Mouse (Mus musculus) limb, embryonic 11.5 days (tissue): Measurements from ENCODE around the gene Pde10a. TPM values are rescaled to one million over a fixed set of nuclear protein-coding genes. Genes with fewer than 3 reads are reported as not detected.

Source experiments
- ATAC-seq: fragments of 200-750 bp; cut with Nextera tagmentation; 2 replicates; pipeline ENCODE4 v1.8.0; 2017; ENCODE audit warnings: low read depth; ENCODE audit not compliant: insufficient number of reproducible peaks, low FRiP score, low TSS enrichment
- DNase-seq: peaks from one replicate; pipeline ENCODE4 v3.0.0-alpha.2; 2015; ENCODE audit warnings: low spot score
- H3K27ac ChIP-seq: fragments of 300-500 bp; sonication (generic); replicated peaks from 2 replicates; pipeline ENCODE4 v1.5.1; 2014; ENCODE audit warnings: low read depth, mild to moderate bottlenecking, low read length
- H3K27me3 ChIP-seq: fragments of 300-500 bp; sonication (generic); 2 replicates; pipeline ENCODE4 v1.6.1; 2014; ENCODE audit warnings: mild to moderate bottlenecking, low read length, mixed read lengths; ENCODE audit not compliant: control insufficient read depth, insufficient read depth
- H3K36me3 ChIP-seq: fragments of 300-500 bp; sonication (generic); 2 replicates; pipeline ENCODE4 v1.6.1; 2014; ENCODE audit warnings: mild to moderate bottlenecking, low read length, moderate library complexity, mixed read lengths; ENCODE audit not compliant: control insufficient read depth, insufficient read depth
- H3K4me1 ChIP-seq: fragments of 300-500 bp; sonication (generic); 2 replicates; pipeline ENCODE4 v1.6.1; 2014; ENCODE audit warnings: low read length, mixed read lengths; ENCODE audit not compliant: control insufficient read depth, insufficient read depth
- H3K4me2 ChIP-seq: fragments of 300-500 bp; sonication (generic); 2 replicates; pipeline ENCODE4 v1.6.1; 2014; ENCODE audit warnings: low read depth, mild to moderate bottlenecking, moderate library complexity; ENCODE audit not compliant: severe bottlenecking
- H3K4me3 ChIP-seq: fragments of 300-500 bp; sonication (generic); 2 replicates; pipeline ENCODE4 v1.5.1; 2014; ENCODE audit warnings: low read depth, low read length
- H3K9ac ChIP-seq: fragments of 300-500 bp; sonication (generic); 2 replicates; pipeline ENCODE4 v1.6.1; 2014; ENCODE audit warnings: mild to moderate bottlenecking, low read length
- H3K9me3 ChIP-seq: fragments of 300-500 bp; sonication (generic); 2 replicates; pipeline ENCODE4 v1.6.1; 2016; ENCODE audit warnings: low read length; ENCODE audit not compliant: control insufficient read depth
- WGBS: fragments of 180-500 bp; shearing (Covaris S2); extraction: QIAGEN DNeasy Blood & Tissue Kit; methylation state at CpG from one replicate; pipeline ENCODE4 v1.1.7; 2014; 5-methylcytosine and 5-hydroxymethylcytosine counted together
- polyA plus RNA-seq: library from polyadenylated mRNA; unstranded; fragments of >200 nt; fragmentation: Nextera tagmentation; extraction: Ambion mirVana; gene quantifications from 2 replicates; pipeline ENCODE4 v1.2.1, GENCODE M21; 2014

Pde10a gene
- polyA plus RNA-seq, 1 experiment from 2014 or later = 0.77 TPM

- WGBS = 83% methylated on average over 6 of the region's 6 CpGs
- H3K36me3 ChIP-seq = no peaks in the 10 kb centered on the region
- no peak overlapping the region for H3K4me3 ChIP-seq
- no peak for ATAC-seq
- H3K9me3 ChIP-seq = no peaks in the 10 kb centered on the region
- H3K4me2 ChIP-seq = no peak overlapping the region
- H3K27ac ChIP-seq = no peak overlapping the region
- no peaks in the 10 kb centered on the region for H3K4me1 ChIP-seq
- DNase-seq = no peak
- no peaks in the 10 kb centered on the region for H3K27me3 ChIP-seq
- H3K9ac ChIP-seq = no peak overlapping the region
These were observed 284.6 kb downstream of the Pde10a start for GRCm38 (mm10) chr17:8809771-8810170.

GRCm38 (mm10) chr17:8810201-8810600 lies 285.0 kb downstream of the Pde10a start:
- Histone ChIP-seq H3K4me1 (no peaks in the 10 kb centered on the region), H3K27me3 (no peaks in the 10 kb centered on the region), H3K36me3 (no peaks in the 10 kb centered on the region), H3K4me3 (no peak overlapping the region), H3K9ac (no peak overlapping the region), H3K27ac (no peak overlapping the region), H3K9me3 (no peaks in the 10 kb centered on the region), H3K4me2 (no peak overlapping the region)
- 94% methylated on average over 8 of the region's 8 CpGs for WGBS
- ATAC-seq = no peak
- no peak for DNase-seq

GRCm38 (mm10) chr17:8812228-8812865 lies 287.2 kb downstream of the Pde10a start:
- H3K27ac ChIP-seq = no peak overlapping the region
- DNase-seq (no peak), ATAC-seq (no peak)
- no peaks in the 10 kb centered on the region for H3K4me1 ChIP-seq
- no peak overlapping the region for H3K9ac ChIP-seq
- H3K9me3 ChIP-seq = no peaks in the 10 kb centered on the region
- H3K36me3 ChIP-seq = no peaks in the 10 kb centered on the region
- 54% methylated on average over 12 of the region's 12 CpGs for WGBS
- H3K27me3 ChIP-seq = no peaks in the 10 kb centered on the region
- H3K4me3 ChIP-seq = no peak overlapping the region
- no peak overlapping the region for H3K4me2 ChIP-seq

GRCm38 (mm10) chr17:8813773-8814491 lies 288.8 kb downstream of the Pde10a start:
- H3K27me3 ChIP-seq = no peaks in the 10 kb centered on the region
- H3K36me3 ChIP-seq = no peaks in the 10 kb centered on the region
- no peak for DNase-seq
- no peaks in the 10 kb centered on the region for H3K4me1 ChIP-seq
- H3K27ac ChIP-seq = no peak overlapping the region
- H3K9ac ChIP-seq = no peak overlapping the region
- no peak for ATAC-seq
- H3K9me3 ChIP-seq = no peaks in the 10 kb centered on the region
- 94% methylated on average over 3 of the region's 3 CpGs for WGBS
- H3K4me2 ChIP-seq = no peak overlapping the region
- H3K4me3 ChIP-seq = no peak overlapping the region

- ATAC-seq = no peak
- Histone ChIP-seq H3K9me3 (no peaks in the 10 kb centered on the region), H3K9ac (no peak overlapping the region), H3K36me3 (no peaks in the 10 kb centered on the region), H3K4me1 (no peaks in the 10 kb centered on the region), H3K4me2 (no peak overlapping the region), H3K27ac (no peak overlapping the region), H3K4me3 (no peak overlapping the region), H3K27me3 (no peaks in the 10 kb centered on the region)
- WGBS = 89% methylated on average over 3 of the region's 3 CpGs
- no peak for DNase-seq
These were observed 290.2 kb downstream of the Pde10a start for GRCm38 (mm10) chr17:8815376-8815775.

- DNase-seq = no peak
- H3K9me3 ChIP-seq = no peaks in the 10 kb centered on the region
- no peak overlapping the region for H3K4me2 ChIP-seq
- no peaks in the 10 kb centered on the region for H3K27me3 ChIP-seq
- H3K4me1 ChIP-seq = no peaks in the 10 kb centered on the region
- whole genome bisulfite sequencing = 77% methylated on average over 5 of the region's 5 CpGs
- no peak for ATAC-seq
- H3K4me3 ChIP-seq = no peak overlapping the region
- no peaks in the 10 kb centered on the region for H3K36me3 ChIP-seq
- no peak overlapping the region for H3K9ac ChIP-seq
- H3K27ac ChIP-seq = no peak overlapping the region
These were observed 290.7 kb downstream of the Pde10a start for GRCm38 (mm10) chr17:8815864-8816263.

GRCm38 (mm10) chr17:8818675-8819074 lies 293.5 kb downstream of the Pde10a start:
- H3K36me3 ChIP-seq = no peaks in the 10 kb centered on the region
- no peaks in the 10 kb centered on the region for H3K4me1 ChIP-seq
- ATAC-seq = no peak
- 87% methylated on average over 13 of the region's 13 CpGs for WGBS
- no peak overlapping the region for H3K9ac ChIP-seq
- no peak overlapping the region for H3K4me3 ChIP-seq
- H3K9me3 ChIP-seq = no peaks in the 10 kb centered on the region
- H3K27me3 ChIP-seq = no peaks in the 10 kb centered on the region
- H3K4me2 ChIP-seq = no peak overlapping the region
- no peak for DNase-seq
- no peak overlapping the region for H3K27ac ChIP-seq

GRCm38 (mm10) chr17:8823548-8823947 lies 298.4 kb downstream of the Pde10a start:
- Histone ChIP-seq H3K9ac (no peak overlapping the region), H3K4me2 (no peak overlapping the region), H3K4me1 (no peaks in the 10 kb centered on the region), H3K36me3 (no peaks in the 10 kb centered on the region), H3K9me3 (no peaks in the 10 kb centered on the region), H3K27me3 (no peaks in the 10 kb centered on the region), H3K27ac (no peak overlapping the region), H3K4me3 (no peak overlapping the region)
- WGBS = 67% methylated on average over 7 of the region's 7 CpGs
- no peak for DNase-seq
- ATAC-seq = no peak
